17 mouse cellular contexts compared by ENCODE assay signal in genomic region chr19:34655227-34655805, GRCm38 (mm10). TPM values are rescaled to one million over a fixed set of nuclear protein-coding genes. Genes with fewer than 3 reads are reported as not detected.
"Had no signal": no experiment of that assay in that cellular context is flagged by ENCODE, and none has a peak within 500 bp of the region (broad histone marks: within the 10 kb centered on the region; RNA-seq: fewer than 3 reads in every experiment).

No protein-coding gene starts in this region.

- H3K4me3 ChIP-seq: layer of hippocampus, adult 2 months; limb, embryonic 13.5 days; midbrain, embryonic 10.5 days; myocyte; neural tube, embryonic 15.5 days had no signal

- H3K9ac ChIP-seq: limb, embryonic 13.5 days; neural tube, embryonic 15.5 days had no signal

- H3K4me1 ChIP-seq: limb, embryonic 13.5 days; neural tube, embryonic 15.5 days had no signal

- H3K36me3 ChIP-seq: limb, embryonic 13.5 days; midbrain, embryonic 10.5 days; neural tube, embryonic 15.5 days had no signal

- H3K27me3 ChIP-seq: limb, embryonic 13.5 days; neural tube, embryonic 15.5 days had no signal

- H3K27ac ChIP-seq: kidney, postnatal 0 days; layer of hippocampus, adult 2 months; limb, embryonic 13.5 days; midbrain, embryonic 10.5 days; neural tube, embryonic 15.5 days; stomach, postnatal 0 days had no signal

- H3K4me2 ChIP-seq: limb, embryonic 13.5 days; neural tube, embryonic 15.5 days had no signal

- H3K9me3 ChIP-seq: limb, embryonic 13.5 days; midbrain, embryonic 10.5 days; neural tube, embryonic 15.5 days had no signal

- DNase-seq: kidney, adult 11 months; kidney, adult 9 months; kidney, postnatal 4 days; lung, adult 18-20 months; lung, postnatal 36 days; midbrain, embryonic 14.5 days; right cerebral cortex, adult 18-20 months had no signal

RNA-seq across cellular contexts. Expression of gene Ifit1, which starts 14.6 kb away (rescaled TPM):
- polyA plus RNA-seq: midbrain, embryonic 10.5 days had no signal

RNA-seq across cellular contexts. Expression of gene Ifit1bl2, which starts 14.8 kb away (rescaled TPM):
- polyA plus RNA-seq: neural tube, embryonic 11.5 days had no signal

RNA-seq across cellular contexts. Expression of gene Ifit3b, which starts 47.5 kb away (rescaled TPM):
- total RNA-seq: megakaryocyte progenitor cell, adult 5-6 weeks had no signal
- polyA plus RNA-seq: lung, embryonic 16.5 days; midbrain, embryonic 10.5 days; neural tube, embryonic 11.5 days had no signal

RNA-seq across cellular contexts. Expression of gene Ifit1bl1, which starts 53.6 kb away (rescaled TPM):
- polyA plus RNA-seq: midbrain, embryonic 10.5 days had no signal
